Comparison of ENCODE assay signal across 21 mouse cellular contexts in the genomic region with DNA sequence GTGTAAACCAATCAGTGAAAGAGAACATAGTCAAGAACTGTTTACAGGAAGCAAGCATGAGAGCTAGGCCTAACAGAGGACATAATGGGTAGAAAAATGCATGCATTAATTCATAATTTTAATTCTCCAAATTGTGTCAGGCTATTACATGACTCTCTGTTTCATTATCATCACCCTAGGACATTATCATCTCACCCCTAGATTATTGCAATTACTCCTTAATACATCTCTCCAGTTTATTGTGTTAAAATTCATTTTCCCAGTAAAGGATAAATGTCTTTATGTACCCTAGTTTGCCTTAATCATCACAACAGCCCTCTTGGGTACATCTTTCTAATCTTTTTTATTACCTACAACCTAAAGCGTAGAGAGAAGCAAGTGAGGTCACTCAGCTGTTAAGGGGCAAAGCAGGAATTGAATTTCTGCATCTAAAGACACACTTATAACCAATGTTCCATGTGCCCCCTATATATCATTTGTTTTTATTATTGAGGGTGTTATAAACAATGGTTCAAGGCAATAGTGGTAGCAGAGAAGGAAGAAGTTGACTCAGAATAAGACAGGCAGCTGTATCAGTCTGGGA.
"Had no signal": no experiment of that assay in that cellular context is flagged by ENCODE, and none has a peak within 500 bp of the region (broad histone marks: within the 10 kb centered on the region; RNA-seq: fewer than 3 reads in every experiment).

No protein-coding gene starts in this region.

- H3K27me3 ChIP-seq: liver, embryonic 13.5 days; liver, embryonic 15.5 days; lung, embryonic 15.5 days; megakaryocyte, embryonic 14.5 days; midbrain, embryonic 13.5 days; midbrain, embryonic 15.5 days had no signal

- H3K4me2 ChIP-seq: liver, embryonic 13.5 days; liver, embryonic 15.5 days; lung, embryonic 15.5 days; midbrain, embryonic 11.5 days; midbrain, embryonic 13.5 days; midbrain, embryonic 15.5 days had no signal

- H3K9ac ChIP-seq: liver, embryonic 13.5 days; liver, embryonic 15.5 days; liver, postnatal 0 days; lung, embryonic 15.5 days; midbrain, embryonic 13.5 days; midbrain, embryonic 15.5 days had no signal

- H3K4me1 ChIP-seq: liver, embryonic 13.5 days; liver, embryonic 15.5 days; lung, embryonic 15.5 days; megakaryocyte, embryonic 14.5 days; midbrain, embryonic 13.5 days; midbrain, embryonic 15.5 days had no signal

- DNase-seq: liver, embryonic 13.5 days; liver, postnatal 0 days; lung, adult 2 months; lung, postnatal 14 days; lung, postnatal 36 days; retina, postnatal 1 day; right cerebral cortex, adult 18-20 months; right cerebral cortex, postnatal 25 days; right cerebral cortex, postnatal 4 days; spleen, adult 18-20 months; thymus, adult 18-20 months; thymus, postnatal 14 days; thymus, postnatal 36 days had no signal

- H3K9me3 ChIP-seq: liver, embryonic 13.5 days; liver, embryonic 15.5 days; lung, embryonic 15.5 days; megakaryocyte, embryonic 14.5 days; midbrain, embryonic 13.5 days; midbrain, embryonic 15.5 days had no signal

- ATAC-seq: liver, postnatal 0 days; lung, postnatal 0 days; midbrain, embryonic 13.5 days; midbrain, embryonic 15.5 days had no signal

- H3K27ac ChIP-seq: liver, embryonic 13.5 days; liver, embryonic 15.5 days; lung, embryonic 15.5 days; macrophage; midbrain, embryonic 13.5 days; midbrain, embryonic 15.5 days had no signal

- H3K4me3 ChIP-seq: liver, embryonic 13.5 days; liver, embryonic 15.5 days; lung, embryonic 15.5 days; megakaryocyte, embryonic 14.5 days; midbrain, embryonic 13.5 days; midbrain, embryonic 15.5 days had no signal

- H3K36me3 ChIP-seq: liver, embryonic 13.5 days; liver, embryonic 15.5 days; lung, embryonic 15.5 days; midbrain, embryonic 13.5 days; midbrain, embryonic 15.5 days had no signal
